Mouse (Mus musculus) left cerebral cortex, postnatal 4 days (tissue): Measurements from ENCODE around the gene Ddah1. TPM values are rescaled to one million over a fixed set of nuclear protein-coding genes. Genes with fewer than 3 reads are reported as not detected.

Experiments used
- DNase-seq: peaks from one replicate; pipeline ENCODE4 v3.0.0-alpha.2; 2022
- intact Hi-C: fragments of 180-260 bp; cut with DNase I; formaldehyde crosslinking; loops from one replicate; pipeline ENCODE4 v1.15.1; 2025
- total RNA-seq, 2 experiments: library from RNA; stranded (reverse); gene quantifications; 2 replicates each; pipeline ENCODE4 v1.2.3; 2021

The Ddah1 gene
- total RNA-seq, result 100 to 1,000 TPM in 1 of 2 experiments, 10 to 100 TPM in 1; 97.6 to 108 TPM

DNA sequence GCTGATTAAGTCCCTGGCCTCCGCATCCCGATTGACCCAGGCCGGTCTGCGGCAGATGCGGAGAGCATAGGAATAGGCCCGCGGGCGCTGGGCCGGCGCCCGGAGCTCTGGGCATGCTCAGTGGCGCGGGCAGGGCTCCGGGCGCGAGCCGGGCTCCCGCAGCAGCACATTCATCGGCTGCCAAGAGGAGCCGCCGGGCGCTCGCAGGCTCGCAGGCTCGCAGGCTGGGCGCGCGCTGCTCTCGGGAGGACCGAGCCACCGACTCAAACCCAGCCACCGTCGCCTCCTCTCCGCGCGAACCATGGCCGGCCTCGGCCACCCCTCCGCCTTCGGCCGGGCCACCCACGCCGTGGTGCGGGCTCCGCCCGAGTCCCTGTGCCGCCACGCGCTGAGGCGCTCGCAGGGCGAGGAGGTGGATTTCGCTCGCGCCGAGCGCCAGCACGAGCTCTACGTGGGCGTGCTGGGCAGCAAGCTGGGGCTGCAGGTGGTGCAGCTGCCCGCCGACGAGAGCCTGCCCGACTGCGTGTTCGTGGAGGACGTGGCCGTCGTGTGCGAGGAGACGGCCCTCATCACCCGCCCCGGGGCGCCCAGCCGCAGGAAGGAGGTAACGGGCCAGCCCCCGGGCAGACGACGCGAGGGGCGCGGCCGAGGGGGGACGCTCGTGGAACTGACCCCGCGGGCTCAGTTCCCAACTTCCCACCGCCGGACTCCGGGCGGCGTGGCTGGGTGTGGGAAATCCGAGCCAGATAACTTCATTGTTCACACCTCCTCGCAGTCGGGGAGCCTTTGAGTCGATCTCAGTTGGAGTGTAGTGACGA, at the start of gene Ddah1:
Gene Ddah1 (plus strand): TSS at position 115 of the 818 bp plus-strand sequence.
- intact Hi-C loops, result loop anchor here (10.0 kb wide), 1 partner anchor 136 kb away; no protein-coding TSS in a partner anchor
- DNase-seq, result peak; percentile 80

DNA sequence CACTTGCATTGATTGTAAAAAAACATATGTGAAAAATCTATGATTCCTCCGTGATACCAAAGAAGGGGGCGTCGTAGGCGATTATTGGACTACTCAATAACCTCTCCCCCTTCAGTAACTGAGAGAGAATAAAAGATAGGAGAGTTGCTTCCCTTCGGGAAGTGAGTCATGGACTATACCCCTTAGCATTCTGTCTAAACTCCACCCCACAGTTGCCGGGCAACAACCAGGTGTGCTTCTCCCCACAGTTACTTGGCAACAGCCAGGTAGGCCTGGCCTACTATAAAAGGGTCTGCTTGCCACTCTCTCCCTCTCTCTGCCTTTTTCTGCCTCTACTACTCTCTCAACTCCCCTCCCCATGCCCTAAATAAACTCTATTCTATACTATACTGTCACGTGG, 42.6 kb upstream of the Ddah1 start:
- intact Hi-C loops, result no loop called here
- no peak for DNase-seq

DNA sequence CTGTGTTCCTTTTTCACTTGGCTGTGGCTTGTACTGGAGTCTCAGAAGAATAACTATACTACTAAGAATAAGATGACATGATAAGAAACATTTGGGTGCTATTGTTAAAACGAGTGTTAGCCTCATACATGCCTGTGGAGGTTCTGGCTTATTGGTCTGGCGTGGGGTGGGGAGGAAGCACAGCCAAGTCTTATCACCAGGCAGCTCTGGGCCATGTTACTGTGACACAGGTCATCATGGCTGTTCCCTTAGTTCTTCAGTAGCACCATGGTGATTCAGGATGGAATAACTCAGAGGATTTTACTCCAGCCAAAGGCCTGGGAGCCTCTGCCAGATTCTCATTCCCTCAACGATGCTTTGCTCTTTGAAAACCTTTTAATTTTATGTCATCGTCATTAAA, 38.8 kb upstream of the Ddah1 start:
- intact Hi-C loops, result no loop called here
- DNase-seq, result no peak

DNA sequence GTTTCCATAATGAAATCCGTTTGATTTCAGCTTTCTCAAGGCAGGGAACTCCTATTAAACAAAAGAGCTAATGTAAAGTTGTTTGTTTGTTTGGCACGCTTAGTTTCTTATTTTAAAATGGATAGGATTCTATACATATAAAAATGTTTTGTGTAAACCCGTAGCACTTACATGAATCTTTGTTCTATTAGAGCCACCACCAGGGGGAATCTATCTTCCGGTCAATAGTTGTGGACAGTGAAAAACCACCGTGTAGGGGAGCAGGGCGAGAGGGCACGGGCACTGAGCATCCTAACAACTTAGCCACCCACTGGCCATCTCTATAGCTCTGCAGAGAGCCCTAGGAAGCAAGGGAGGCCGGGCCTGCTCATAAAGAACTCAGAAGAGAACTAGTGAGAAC, 33.4 kb upstream of the Ddah1 start:
- intact Hi-C loops, result no loop called here
- no peak for DNase-seq

DNA sequence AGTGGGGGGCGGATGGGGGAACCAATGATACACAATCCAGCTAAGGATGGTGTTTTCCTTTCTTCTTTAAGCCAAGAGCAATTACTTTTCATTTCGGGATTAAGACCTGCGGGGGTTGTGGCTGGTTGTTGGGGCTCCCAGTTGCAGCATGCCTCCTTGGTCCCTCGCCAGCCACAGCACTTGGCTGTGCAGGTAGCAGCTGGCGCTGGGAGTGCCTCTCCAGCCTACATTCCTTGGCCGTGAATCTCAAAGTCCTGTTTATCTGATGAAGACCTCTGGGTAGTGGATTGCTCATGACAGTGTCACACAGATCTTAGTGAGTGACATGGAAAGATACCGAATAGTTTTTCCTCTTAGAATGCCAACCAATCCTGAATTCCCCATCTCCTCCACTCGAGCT, 30.1 kb upstream of the Ddah1 start:
- intact Hi-C loops, result no loop called here
- peak; percentile 31 for DNase-seq

DNA sequence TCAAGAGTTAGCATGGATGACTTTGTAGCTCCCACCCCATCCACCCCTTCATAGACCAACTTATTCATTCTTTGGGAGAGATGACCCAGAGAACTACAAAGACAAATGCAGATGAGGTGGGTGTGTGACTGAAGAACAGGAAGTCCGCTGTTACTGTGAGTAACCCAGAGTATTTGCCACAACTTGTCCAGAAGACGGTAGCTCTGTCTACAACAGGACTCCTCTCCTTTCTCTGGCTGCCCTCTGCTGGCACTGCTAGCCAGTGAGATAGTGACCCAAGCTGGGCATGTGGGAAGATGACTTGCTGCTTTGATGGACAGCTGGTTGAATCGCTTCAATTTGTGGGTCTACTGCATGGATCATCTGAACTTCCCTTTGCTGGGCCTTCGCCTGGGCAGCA, 28.9 kb upstream of the Ddah1 start:
- intact Hi-C loops, result no loop called here
- peak; percentile 29 for DNase-seq

DNA sequence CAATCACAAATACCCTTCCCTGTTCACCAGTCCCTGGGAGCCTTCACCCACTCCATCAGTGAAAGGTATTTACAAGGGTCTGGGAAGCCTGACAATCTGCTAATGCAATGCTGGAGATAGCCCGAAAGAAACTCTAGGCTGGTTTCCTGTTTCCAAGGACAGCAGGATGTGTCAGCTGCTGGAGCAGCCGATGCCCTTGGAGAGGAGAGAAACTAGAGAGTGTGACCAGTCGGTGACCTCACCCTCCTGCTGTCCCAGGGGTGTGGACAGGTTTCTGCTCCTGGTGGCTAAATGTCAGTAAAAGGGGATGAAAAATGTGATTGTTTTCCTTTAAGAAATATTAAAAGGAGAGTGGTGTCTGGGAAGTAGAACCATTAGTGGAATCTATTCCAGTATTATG, 28.4 kb upstream of the Ddah1 start:
- intact Hi-C loops, result no loop called here
- no peak for DNase-seq

DNA sequence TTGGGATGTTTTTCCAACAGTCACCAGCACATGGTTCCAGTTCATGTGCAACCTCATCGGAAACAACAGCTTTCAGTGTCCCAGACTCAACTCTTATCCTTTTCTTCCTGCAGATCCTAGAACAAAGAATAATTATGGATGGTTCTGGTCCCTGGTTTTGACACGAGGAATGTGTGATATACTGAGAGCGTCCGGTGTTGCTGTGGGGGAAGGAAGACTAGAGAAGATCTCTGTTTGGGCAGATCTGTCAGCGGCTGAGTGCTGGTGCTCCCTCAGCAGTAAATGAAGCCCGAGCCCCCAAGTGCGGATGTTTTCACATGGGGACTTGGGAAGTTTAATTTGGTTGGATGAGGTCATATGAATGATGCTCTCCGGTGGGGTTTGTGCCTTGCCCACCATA, 23.6 kb upstream of the Ddah1 start:
- DNase-seq, result no peak
- intact Hi-C loops, result no loop called here

DNA sequence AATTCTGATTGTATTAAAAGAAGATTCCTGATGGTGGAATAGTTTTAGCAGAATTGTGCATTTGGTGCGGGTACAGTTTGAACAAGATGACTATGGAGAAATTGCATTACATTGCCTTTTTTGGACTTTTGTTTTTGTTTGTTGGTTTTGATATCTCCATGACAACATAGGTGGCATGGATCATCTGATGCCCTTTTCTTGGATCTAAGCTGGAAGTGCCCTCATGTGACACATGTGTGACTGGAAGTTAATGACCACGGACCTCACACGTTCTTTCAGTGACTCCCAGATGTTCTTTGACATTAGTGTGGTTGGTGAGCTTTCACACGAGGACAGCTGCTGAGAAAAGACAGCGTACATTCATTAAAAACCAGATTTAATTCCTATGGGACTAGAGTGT, 21.9 kb upstream of the Ddah1 start:
- intact Hi-C loops, result no loop called here
- DNase-seq, result no peak

DNA sequence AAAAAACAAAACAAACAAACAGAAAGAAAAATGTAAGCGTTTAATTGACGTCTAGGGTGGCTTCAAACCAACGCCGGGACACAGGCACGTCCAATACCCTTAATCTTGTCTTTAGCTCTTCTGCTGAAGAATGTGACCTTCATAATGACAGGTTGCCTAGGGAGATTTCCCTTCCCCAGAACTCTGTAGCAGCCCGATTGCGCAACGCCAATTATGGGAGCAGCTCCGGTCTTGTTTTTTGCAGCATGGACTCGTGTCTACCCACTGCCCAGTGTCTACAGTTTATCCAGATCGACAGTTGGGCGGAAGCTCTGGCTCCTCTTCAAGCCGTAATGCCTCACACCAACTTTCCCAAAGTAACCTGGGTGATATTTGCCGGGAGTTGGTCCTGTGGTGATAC, 19.8 kb upstream of the Ddah1 start:
- intact Hi-C loops, result no loop called here
- DNase-seq, result no peak

DNA sequence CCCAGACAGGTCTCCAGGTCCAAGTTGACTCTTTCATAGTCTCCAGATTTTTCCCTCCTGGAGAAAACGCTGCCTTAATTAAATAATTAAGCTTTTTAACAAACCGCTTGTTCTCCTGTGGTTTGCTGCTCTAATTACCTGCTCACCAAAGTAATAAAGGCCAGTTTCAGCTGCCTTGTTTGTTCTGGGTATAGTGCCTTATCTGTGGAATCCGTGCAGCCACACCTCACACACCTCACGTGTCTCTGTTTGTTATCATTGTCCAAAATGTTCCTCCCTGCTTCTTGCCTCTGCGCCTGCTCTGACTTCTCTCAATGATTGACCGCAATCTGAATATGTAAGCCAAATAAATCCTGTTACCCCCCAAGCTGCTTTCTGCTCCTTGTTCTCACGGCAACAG, 18.6 kb upstream of the Ddah1 start:
- intact Hi-C loops, result no loop called here

DNA sequence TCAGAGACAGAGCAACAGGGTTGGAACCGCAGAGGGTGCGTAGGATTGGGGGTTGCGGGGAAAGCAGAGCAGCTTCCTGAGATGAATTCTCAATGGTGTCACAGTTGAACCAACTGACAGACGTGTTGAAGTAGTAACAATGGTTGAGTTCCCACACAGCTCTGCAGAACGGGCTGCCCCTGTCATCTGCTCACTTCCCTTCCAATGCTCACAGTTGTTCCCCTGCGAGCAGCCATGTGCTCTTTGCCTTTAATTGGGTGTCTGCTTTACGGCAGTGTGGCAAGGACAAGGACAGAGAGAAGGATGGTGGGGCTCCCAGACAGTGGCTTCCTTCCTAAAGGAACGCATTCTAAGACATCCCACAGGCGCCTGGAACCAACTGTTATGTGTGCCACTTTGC, 15.4 kb upstream of the Ddah1 start:
- intact Hi-C loops, result no loop called here
- DNase-seq, result no peak

More for the DNA sequence above, 18.6 kb upstream of the Ddah1 start:
- DNase-seq, result no peak

DNA sequence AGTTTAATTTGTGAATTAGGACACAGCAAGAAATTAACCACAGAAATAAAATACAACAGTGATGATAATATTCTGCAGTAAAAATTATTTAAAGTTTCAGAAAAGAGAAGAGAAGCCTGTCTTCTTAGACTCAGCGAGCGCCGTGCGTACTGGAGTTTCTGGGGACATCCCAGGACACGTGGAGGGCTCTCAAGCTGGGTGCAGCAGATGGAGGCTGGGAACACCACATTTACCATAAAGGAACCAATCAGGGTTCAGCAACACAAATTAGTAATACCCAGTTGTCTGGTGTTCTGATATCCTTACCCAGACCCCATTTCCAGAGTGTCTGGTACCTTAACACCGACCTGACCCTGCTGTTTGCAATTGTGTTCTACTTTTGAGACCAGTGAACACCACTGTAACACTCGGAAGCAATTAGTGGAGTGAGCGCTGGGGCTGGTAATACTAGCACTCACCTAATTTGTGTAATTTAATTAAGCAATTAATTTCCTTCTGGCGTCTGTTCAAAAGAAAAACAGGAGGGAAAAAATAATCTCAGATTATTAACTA, 14.9 kb upstream of the Ddah1 start:
- intact Hi-C loops, result no loop called here
- no peak for DNase-seq

DNA sequence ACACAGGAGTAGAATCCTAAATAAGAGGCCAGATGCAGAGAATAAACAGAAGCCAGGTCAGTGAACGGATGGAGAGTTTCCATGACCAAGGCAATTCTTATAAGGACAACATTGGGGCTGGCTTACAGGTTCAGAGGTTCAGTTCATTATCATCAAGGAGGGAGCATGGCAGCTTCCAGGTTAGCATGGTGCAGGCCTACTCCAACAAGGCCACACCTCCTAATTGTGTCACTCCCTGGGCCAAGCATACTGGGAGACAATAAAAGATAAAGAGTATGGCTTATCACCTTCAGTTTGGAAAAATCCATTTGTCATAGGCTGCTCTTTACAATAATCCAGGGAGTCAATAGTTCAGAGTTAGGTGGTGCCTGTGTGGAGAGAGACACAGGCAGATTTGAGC, 9.8 kb upstream of the Ddah1 start:
- DNase-seq, result no peak
- intact Hi-C loops, result no loop called here

DNA sequence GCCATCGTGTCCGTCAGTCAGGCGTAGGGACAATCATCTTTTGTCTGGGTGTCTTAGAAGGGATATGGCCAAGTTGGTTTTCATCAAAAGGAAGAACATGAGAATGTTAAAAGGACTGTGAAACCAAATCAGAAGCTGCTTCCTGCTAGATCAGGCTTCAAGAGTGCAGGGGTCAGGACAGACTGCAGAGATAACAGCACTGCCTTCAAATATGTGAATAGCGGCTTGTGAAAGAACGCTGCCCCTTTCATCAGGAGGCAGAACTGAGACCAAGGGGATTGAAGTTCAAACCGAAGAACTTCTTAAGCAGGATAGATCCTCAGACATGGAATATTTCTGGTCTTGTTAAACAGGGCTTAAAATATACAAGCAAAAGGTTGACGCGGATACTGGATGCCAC, 2.0 kb upstream of the Ddah1 start:
- intact Hi-C loops, result loop anchor here (10.0 kb wide), 1 partner anchor 138 kb away; no protein-coding TSS in a partner anchor
- DNase-seq, result no peak

DNA sequence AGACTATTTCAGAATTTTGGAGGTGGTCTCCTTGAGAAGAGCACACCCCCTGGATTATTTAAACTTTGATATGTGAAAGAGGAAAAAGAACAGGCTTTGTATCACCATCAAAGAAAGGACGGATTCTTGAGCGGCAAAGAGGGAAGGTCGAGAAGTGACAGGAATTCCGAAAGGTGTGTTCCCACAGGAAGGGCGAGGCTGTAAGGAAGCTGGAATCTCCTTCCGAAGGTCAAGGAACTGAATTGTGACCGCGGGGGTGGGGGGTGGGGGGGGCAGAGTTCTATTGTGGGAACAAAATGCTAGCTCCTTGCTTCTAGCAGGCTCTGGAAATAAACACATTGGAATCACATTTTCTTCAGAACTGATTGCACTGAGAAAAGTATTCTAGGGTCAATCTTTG, 1.3 kb upstream of the Ddah1 start:
- no peak for DNase-seq
- intact Hi-C loops, result loop anchor here (10.0 kb wide), 1 partner anchor 138 kb away; no protein-coding TSS in a partner anchor

DNA sequence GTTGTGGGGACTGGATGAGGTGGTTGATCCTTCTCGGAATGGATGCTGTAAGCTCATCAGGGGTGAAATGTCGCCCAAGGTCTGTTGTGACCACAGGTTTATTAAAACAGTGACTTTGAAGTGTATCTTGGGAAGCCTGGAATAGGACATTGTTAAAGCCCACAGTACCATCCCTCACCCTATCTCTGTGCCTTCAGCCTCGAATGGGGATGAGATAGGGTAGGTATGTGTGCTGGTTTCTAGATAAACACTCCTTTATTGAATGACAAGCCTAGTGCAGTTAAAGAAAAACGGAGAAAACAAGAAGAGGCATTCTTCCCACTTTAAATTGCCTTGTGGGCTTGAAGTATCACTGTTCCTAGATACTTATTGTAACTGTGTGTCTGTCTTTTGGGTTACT, 631 bp upstream of the Ddah1 start:
- intact Hi-C loops, result loop anchor here (10.0 kb wide), 1 partner anchor 137 kb away; no protein-coding TSS in a partner anchor
- DNase-seq, result no peak

DNA sequence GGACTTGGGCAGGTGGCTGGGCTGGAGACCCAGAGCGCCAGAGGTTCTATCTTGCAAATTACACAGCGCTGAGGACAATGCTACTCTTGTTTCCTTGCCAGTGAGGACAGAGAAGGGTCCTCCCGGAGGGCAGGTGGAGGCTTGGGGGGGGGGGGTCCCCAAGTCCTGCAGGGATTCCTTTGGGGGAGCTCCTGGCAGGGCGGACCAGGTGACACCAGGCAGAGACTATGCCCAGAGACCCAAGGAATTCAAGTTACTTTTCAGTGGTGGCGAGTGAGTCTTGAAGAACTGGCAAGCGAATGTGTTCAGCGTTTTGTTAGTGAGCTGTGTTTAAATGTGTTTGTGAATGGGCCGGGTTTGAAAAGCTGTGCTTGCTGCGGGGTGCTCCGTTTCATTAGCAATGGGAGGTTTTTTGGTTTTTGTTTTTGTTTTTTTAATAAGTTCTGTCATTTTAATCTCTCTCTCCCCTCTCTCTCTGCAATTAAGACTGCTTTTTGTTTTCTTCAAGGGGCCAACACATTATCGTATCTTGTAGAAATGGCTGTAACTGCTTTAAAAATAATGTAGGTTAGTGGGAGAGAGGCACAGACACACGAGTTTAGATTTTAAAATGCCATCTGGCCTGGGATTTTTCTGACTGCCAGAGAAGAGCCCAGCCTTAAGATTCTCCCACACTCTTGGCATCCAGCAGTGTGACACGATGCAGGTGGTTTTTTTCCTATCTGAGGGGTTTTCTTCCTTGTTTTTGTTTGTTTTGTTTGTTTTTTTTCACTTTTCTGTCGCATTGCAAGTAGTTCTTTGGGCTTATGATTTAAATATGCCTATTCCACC, 1.1 kb downstream of the Ddah1 start:
- DNase-seq, result no peak
- intact Hi-C loops, result loop anchor here (10.0 kb wide), 1 partner anchor 135 kb away; no protein-coding TSS in a partner anchor

DNA sequence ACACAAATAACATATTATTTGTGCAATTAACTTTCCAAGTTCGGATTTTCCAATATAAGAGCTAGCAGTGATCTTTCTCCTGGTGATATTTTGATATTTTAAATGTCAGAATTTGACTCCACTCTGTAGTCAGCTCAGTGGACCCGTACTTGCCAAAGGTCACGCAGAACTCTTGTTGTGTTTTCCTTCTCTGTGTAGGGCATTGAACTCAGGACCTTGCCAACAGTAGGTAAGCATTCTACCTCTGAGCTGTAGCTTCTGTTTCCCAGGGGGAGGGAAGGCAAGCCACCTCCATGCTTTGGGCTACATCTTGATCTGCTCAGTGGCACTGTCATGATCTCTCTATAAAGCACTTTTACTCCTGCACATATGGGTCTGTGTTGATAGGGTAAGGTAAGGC, 2.1 kb downstream of the Ddah1 start:
- intact Hi-C loops, result no loop called here
- DNase-seq, result no peak

DNA sequence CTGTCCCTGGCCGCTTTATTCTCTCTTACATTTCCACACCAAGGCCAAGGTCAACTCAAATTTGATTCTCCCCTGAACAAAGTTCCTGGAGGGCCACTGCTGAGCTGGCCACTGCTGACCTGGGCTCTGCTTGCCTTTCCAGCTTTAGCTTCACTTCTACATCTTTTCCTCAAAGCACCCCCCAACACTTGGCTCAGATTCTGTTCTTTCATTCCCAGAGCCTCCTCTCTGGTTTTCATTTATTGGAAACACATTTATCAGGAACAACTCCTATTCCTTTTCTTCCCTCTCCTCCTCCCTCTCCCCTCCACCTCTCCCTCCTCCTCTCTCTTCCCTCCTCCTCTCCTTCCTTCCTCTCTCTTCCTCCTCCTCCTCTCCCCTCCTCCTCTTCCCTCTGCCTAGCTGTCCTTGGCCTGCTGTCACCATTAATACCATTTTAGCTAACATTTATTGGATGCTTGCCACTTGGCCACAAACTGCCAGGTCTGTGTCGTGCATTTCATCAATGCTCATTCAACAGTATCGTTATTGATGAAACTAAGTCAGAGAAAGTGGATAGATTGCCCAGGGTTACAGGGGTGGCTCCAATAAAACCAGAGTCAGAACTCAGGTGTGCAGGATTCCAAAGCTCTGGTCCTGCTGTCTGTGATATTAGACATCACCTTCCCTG, 3.2 kb downstream of the Ddah1 start:
- no peak for DNase-seq
- intact Hi-C loops, result no loop called here
